Mouse (Mus musculus) midbrain, embryonic 14.5 days (tissue): ENCODE measurements at regions not wholly inside any gene's neighbourhood (a gene's known extent, or its start where the extent isn't known, plus 50 kb on each side); places are given as distances from the start of the nearest gene placed in this dataset.

Source experiments
- ATAC-seq: fragments of 200-750 bp; cut with Nextera tagmentation; 2 replicates; pipeline ENCODE4 v1.8.0; 2017; ENCODE audit warnings: moderate number of reproducible peaks, moderate library complexity; ENCODE audit not compliant: low FRiP score, low TSS enrichment
- DNase-seq: peaks from one replicate; pipeline ENCODE4 v3.0.0-alpha.2; 2015
- H3K27ac ChIP-seq: fragments of 300-500 bp; sonication (generic); replicated peaks from 2 replicates; pipeline ENCODE4 v1.5.1; 2014; ENCODE audit warnings: mild to moderate bottlenecking, low read depth, low read length, moderate library complexity
- H3K27me3 ChIP-seq: fragments of 300-500 bp; sonication (generic); 2 replicates; pipeline ENCODE4 v1.6.1; 2014; ENCODE audit warnings: low read length, control low read depth, mixed read lengths; ENCODE audit not compliant: control insufficient read depth, insufficient read depth
- H3K36me3 ChIP-seq: fragments of 300-500 bp; sonication (generic); 2 replicates; pipeline ENCODE4 v1.6.1; 2014; ENCODE audit warnings: low read length, control low read depth; ENCODE audit not compliant: control insufficient read depth, insufficient read depth
- H3K4me1 ChIP-seq: fragments of 300-500 bp; sonication (generic); 2 replicates; pipeline ENCODE4 v1.6.1; 2014; ENCODE audit warnings: mild to moderate bottlenecking, antibody characterized with exemption, low read length, control low read depth; ENCODE audit not compliant: control insufficient read depth, insufficient read depth
- H3K4me2 ChIP-seq: fragments of 300-500 bp; sonication (generic); 2 replicates; pipeline ENCODE4 v1.6.1; 2014; ENCODE audit warnings: mild to moderate bottlenecking, low read length, moderate library complexity
- H3K4me3 ChIP-seq: fragments of 300-500 bp; sonication (generic); replicated peaks from 2 replicates; pipeline ENCODE4 v1.5.1; 2014; ENCODE audit warnings: low read depth, low read length
- H3K9ac ChIP-seq: fragments of 300-500 bp; sonication (generic); replicated peaks from 2 replicates; pipeline ENCODE4 v1.6.1; 2014; ENCODE audit warnings: mild to moderate bottlenecking, low read length, moderate library complexity
- H3K9me3 ChIP-seq: fragments of 300-500 bp; sonication (generic); 2 replicates; pipeline ENCODE4 v1.6.1; 2016; ENCODE audit warnings: low read length, control low read depth, mixed read lengths; ENCODE audit not compliant: control insufficient read depth
- WGBS: fragments of 180-500 bp; shearing (Covaris S2); extraction: QIAGEN DNeasy Blood & Tissue Kit; methylation state at CpG from one replicate; pipeline ENCODE4 v1.1.7; 2014; 5-methylcytosine and 5-hydroxymethylcytosine counted together

DNA sequence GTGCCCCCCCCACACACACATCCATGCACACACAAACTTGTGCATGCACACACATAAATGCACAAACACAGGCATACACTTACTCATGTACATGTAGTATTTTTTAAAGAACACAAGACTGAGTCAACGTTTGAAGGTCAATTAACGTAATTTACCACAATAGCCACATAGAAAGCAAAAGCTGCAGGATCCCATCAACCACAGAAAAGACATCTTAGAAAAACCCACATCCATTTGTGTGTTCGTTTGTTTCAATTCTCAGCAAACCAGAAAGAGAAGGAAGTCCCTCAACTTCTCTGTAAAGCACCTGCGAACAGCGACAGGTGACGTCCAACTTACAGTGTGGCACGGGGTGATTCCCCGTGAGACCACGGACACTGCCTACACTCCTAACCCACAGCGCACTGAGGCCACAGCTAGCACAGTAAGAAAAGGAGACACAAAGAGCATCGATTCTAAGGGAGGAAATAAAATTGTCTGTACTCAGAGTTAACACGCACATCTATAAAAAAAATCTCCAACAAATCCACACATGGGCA, 53.8 kb downstream of the Dio3 start:
- Histone ChIP-seq H3K4me3 (no peak overlapping the region), H3K27me3 (no peaks in the 10 kb centered on the region), H3K27ac (no peak overlapping the region), H3K9me3 (no peaks in the 10 kb centered on the region), H3K9ac (no peak overlapping the region), H3K4me2 (no peak overlapping the region), H3K36me3 (no peaks in the 10 kb centered on the region), H3K4me1 (no peaks in the 10 kb centered on the region)
- ATAC-seq = no peak
- DNase-seq = no peak
- 91% methylated on average over 12 of the region's 12 CpGs for WGBS

DNA sequence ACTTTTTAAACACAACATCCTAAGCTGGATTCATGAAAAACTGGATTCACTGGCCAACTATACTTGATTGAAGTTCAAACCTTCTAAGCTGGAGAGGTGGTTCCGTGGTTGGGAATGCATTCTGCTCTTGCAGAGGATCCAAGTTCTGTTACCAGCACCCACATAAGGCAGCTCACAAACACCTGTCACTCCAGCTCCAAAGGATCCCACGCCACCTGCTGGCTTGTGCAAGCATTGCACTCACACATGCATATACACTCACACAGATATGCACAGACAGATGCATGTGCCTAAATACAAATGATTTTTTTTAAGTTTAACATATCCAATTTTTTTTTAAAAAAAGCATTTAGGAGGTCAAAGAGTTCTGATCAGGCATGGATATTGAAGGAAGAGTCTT, 55.7 kb downstream of the Dio3 start:
- ATAC-seq = no peak

DNA sequence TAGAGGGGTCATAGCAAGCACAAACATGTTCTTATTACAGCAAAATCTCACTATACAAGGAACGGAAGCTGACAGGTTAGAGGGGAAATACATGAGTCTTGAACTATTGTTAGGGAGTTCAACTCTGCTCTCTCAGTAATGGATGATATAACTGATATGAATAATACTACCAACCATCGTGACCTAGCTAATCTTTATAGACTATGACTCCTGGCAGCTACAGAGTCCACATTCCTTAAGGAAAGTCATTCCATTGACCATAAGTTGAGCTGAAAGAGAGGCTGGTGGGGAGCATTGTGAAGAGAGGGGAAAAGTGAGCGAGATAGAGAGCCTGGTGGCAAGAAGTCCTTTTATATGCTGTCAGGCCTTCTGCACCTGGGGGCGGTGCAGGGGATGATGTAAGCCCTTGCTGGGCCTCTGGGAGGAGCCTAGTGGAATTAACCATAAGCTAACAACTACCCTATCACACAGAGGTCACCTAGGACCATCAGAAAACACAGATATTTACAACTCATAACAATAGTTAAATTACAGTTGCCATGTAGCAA, 65.5 kb downstream of the Dio3 start:
- no peak overlapping the region for H3K9ac ChIP-seq
- DNase-seq = no peak
- no peaks in the 10 kb centered on the region for H3K4me1 ChIP-seq
- no peak for ATAC-seq
- no peaks in the 10 kb centered on the region for H3K36me3 ChIP-seq
- no peak overlapping the region for H3K4me3 ChIP-seq
- no peaks in the 10 kb centered on the region for H3K9me3 ChIP-seq
- no peak overlapping the region for H3K4me2 ChIP-seq
- no peak overlapping the region for H3K27ac ChIP-seq
- H3K27me3 ChIP-seq = no peaks in the 10 kb centered on the region
- WGBS = 83% methylated on average over 4 of the region's 4 CpGs

More for the DNA sequence above, 55.7 kb downstream of the Dio3 start:
- H3K4me3 ChIP-seq = no peak overlapping the region
- no peak overlapping the region for H3K4me2 ChIP-seq
- no peak overlapping the region for H3K27ac ChIP-seq
- no peaks in the 10 kb centered on the region for H3K4me1 ChIP-seq
- H3K36me3 ChIP-seq = no peaks in the 10 kb centered on the region
- DNase-seq = no peak
- no peaks in the 10 kb centered on the region for H3K9me3 ChIP-seq
- WGBS = 79% methylated on average over 2 of the region's 2 CpGs
- H3K27me3 ChIP-seq = no peaks in the 10 kb centered on the region
- H3K9ac ChIP-seq = no peak overlapping the region

DNA sequence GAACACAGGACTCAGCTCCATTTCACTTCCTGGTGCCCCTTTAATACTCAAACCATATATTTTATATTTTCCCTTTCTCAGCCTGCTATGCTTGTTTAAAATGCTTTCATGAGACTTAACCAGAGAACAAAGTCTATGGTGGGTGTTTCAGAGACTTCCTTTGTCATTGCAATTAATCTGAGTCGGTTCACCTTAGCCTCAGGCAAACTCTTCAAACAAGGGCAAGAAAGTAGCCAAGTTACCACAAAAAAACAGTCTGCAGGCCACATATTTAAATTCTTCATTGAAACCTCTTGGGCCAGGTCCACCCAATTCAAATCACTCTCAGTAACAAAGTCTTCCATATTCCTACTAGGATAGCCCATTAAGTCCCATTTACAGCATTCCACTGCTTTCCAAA, 70.8 kb downstream of the Dio3 start:
- no peaks in the 10 kb centered on the region for H3K27me3 ChIP-seq
- ATAC-seq = no peak
- no peak overlapping the region for H3K9ac ChIP-seq
- H3K36me3 ChIP-seq = no peaks in the 10 kb centered on the region
- H3K4me3 ChIP-seq = no peak overlapping the region
- no peaks in the 10 kb centered on the region for H3K4me1 ChIP-seq
- WGBS = 83% methylated on average over 1 of the region's 1 CpGs
- no peak overlapping the region for H3K27ac ChIP-seq
- DNase-seq = no peak
- no peaks in the 10 kb centered on the region for H3K9me3 ChIP-seq
- H3K4me2 ChIP-seq = no peak overlapping the region

DNA sequence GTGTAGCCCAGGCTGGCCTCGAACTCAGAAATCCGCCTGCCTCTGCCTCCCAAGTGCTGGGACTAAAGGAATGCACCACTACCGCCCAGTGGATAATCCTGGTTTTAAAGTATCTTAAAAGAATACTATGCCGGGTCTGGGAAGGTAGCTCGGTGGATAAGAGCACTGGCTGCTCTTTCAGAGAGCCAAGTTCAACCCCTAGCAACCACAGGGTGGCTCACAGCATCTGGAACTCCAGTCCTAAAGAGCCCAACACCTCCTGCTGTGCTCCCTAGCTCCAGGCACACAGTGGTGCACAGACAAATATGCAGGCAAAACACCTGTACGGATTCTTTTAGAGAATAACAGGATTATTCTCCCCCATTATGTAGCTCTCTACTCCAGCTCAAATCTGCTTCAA, 77.0 kb downstream of the Dio3 start:
- H3K9ac ChIP-seq = no peak overlapping the region
- 70% methylated on average over 6 of the region's 6 CpGs for WGBS
- no peak overlapping the region for H3K27ac ChIP-seq
- ATAC-seq (no peak), DNase-seq (no peak)
- H3K9me3 ChIP-seq = no peaks in the 10 kb centered on the region
- H3K27me3 ChIP-seq = no peaks in the 10 kb centered on the region
- no peaks in the 10 kb centered on the region for H3K36me3 ChIP-seq
- H3K4me2 ChIP-seq = no peak overlapping the region
- H3K4me1 ChIP-seq = no peaks in the 10 kb centered on the region
- no peak overlapping the region for H3K4me3 ChIP-seq

DNA sequence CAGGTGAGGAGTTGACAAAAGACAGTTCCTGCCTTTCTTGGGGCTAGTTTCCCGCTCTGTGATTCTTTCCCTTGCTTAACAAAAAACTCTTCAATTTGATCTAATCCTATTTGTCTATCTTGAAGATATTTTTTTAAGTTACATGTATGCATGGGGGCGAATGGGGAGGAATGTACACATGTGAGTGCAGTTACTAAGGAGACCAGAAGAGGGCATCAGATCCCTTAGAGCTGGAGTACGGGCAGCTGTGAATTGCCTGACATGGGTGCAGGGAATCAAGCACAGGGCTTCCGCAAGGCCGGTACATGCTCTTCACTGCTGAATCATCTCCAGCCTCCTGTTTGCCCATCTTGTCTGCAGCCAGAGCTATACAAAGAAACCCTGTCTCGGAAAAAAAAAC, 79.8 kb upstream of the Ppp2r5c start:
- WGBS = 96% methylated on average over 6 of the region's 6 CpGs
- Histone ChIP-seq H3K27ac (no peak overlapping the region), H3K4me3 (no peak overlapping the region), H3K4me1 (no peaks in the 10 kb centered on the region), H3K4me2 (no peak overlapping the region), H3K27me3 (no peaks in the 10 kb centered on the region), H3K36me3 (no peaks in the 10 kb centered on the region), H3K9ac (no peak overlapping the region), H3K9me3 (no peaks in the 10 kb centered on the region)
- DNase-seq (no peak), ATAC-seq (no peak)

DNA sequence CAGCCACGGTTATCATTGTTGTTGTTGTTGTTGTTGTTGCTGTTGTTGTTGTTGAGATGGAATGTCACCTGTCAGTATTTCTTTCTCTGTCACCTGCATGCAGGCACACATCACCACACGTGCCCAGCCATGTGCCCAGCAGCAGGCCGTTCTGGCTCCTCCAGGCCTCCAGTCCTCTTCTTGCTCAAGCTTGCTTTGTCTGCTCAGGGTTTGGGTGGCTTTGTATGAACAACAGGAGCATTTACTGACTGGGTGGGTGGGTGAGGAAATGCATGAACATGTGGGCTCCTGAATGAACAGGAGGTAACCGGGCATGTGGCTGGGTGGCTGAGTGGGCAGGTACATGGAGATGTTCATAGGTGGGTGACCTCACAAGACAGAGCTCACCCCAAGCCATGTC, 79.1 kb upstream of the Ppp2r5c start:
- Histone ChIP-seq H3K4me1 (peaks cover 2% of the 10 kb centered on the region; the same call in 1 of the 2 replicates), H3K4me2 (no peak overlapping the region), H3K36me3 (no peaks in the 10 kb centered on the region), H3K4me3 (no peak overlapping the region), H3K9me3 (no peaks in the 10 kb centered on the region), H3K27ac (no peak overlapping the region), H3K27me3 (no peaks in the 10 kb centered on the region), H3K9ac (no peak overlapping the region)
- WGBS = 89% methylated on average over 4 of the region's 4 CpGs
- no peak for ATAC-seq
- no peak for DNase-seq

DNA sequence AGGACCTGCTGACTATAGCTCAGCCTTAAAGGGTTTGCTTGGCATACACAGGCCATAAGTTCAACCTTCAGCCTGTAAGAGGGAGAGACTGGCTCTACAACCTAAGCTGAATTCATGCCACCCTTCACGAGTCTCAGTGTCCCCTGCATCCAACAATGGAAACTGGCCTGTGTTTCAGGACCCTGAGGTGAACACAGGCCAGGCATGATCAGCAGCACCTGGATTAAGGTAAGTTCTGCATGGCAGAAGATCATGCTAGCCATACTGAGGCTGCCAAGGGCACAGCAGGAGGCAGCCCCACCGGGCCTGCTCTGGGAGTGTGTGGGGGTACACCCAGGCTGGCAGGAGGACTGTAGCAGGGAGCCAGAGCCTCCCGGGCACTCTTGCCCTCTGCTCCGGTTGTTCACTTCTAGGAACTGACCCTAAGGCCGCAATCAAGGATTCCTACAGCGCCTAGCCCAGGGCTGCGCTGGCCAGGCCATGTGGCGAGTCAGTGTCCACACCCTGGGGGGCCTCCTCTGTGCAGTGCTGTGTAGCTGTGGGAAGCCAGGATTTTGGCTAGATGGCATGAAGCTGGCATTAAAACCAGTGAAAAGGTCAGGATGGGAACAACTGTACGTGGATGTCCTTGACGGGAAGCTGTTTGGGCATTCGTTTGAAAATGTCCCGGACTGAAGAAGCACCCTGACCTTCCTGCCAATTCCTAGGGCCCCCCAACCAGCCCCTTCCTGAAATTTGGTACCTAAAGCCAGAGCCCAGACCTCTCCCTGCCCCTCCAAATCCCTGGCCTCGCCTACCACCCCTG, 74.8 kb upstream of the Ppp2r5c start:
- Histone ChIP-seq H3K36me3 (no peaks in the 10 kb centered on the region), H3K4me3 (no peak overlapping the region), H3K27ac (no peak overlapping the region), H3K9ac (no peak overlapping the region), H3K4me2 (no peak overlapping the region), H3K4me1 (peaks cover 24% of the 10 kb centered on the region), H3K27me3 (peaks cover 3% of the 10 kb centered on the region; the same call in 1 of the 2 replicates), H3K9me3 (no peaks in the 10 kb centered on the region)
- 74% methylated on average over 13 of the region's 13 CpGs for WGBS
- no peak for DNase-seq
- no peak for ATAC-seq

DNA sequence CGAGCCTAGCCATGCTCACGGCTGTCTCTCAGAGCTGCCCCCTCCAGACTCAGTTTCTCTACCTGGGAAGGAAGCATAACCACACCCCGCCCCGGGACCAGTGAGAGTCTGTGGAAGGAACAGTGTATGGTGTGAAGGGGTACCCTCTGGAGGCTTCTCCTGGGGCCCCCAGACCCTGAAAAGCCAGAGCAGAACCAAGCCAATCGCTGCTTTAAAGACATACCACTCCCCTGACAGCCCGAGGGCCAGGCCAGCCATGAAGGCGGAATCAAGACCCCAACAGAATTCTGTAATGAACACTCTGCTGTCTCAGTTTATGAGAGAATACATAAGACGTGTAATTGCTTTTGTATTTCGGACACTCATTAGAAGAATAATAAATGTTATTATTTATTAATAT, 73.9 kb upstream of the Ppp2r5c start:
- Histone ChIP-seq H3K4me3 (0 out of 2 replicates have a peak overlapping the region, but pooled peaks have one; percentile 8), H3K27me3 (peaks cover 3% of the 10 kb centered on the region; the same call in 1 of the 2 replicates), H3K4me1 (peaks cover 24% of the 10 kb centered on the region), H3K9me3 (no peaks in the 10 kb centered on the region), H3K4me2 (peak overlapping the region; percentile 37), H3K27ac (no peak overlapping the region), H3K9ac (no peak overlapping the region), H3K36me3 (no peaks in the 10 kb centered on the region)
- WGBS = 37% methylated on average over 9 of the region's 9 CpGs
- ATAC-seq = peak; percentile 51; the same call in 1 of the 2 replicates
- no peak for DNase-seq
